Mouse (Mus musculus) cerebellum, adult 2 months (tissue): ENCODE measurements around the gene Nat9.

Experiments
- CTCF ChIP-seq: fragments of 200-500 bp; IDR thresholded peaks from 2 replicates; pipeline ENCODE4 v1.5.1; 2011; ENCODE audit warnings: low read depth, mild to moderate bottlenecking, control low read depth, low read length, moderate library complexity, borderline replicate concordance; ENCODE audit not compliant: insufficient read depth
- POLR2A ChIP-seq: fragments of 200-500 bp; IDR thresholded peaks from 2 replicates; pipeline ENCODE4 v1.6.1; 2011; ENCODE audit warnings: low read length, control low read depth, borderline replicate concordance; ENCODE audit not compliant: insufficient read depth

DNA sequence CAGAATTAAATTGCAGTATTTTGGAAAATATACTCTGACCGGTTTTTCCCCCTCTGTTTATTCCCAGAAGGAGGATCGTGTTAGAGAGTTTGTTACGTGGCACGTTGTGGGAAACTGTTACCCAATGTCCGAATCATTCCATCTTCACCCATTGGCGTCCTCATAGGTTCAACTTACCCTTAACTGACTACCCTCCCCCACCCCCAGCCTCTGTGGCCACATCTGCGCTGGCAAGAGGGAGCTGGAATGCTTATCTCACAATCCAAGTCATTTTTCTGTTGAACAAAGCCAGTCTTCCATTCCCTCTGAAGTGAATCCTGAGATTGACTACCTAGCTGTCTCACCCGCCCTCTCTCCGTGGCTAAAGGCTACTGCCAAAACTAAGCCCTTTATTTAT, 25.5 kb downstream of the Nat9 start:
- TF ChIP-seq CTCF (no peak), POLR2A (no peak)
